Mouse (Mus musculus) E14TG2a.4 (cell line): ENCODE measurements at regions not wholly inside any gene's neighbourhood (a gene's known extent, or its start where the extent isn't known, plus 50 kb on each side); places are given as distances from the start of the nearest gene placed in this dataset.

Source experiments
- CTCF ChIP-seq: conservative IDR thresholded peaks from 2 replicates; pipeline ENCODE4 v1.5.1; 2014; ENCODE audit warnings: low read length
- NANOG ChIP-seq: IDR thresholded peaks from 2 replicates; pipeline ENCODE4 v1.6.1; 2014; ENCODE audit warnings: borderline replicate concordance, low read length, mixed read lengths
- POU5F1 ChIP-seq: IDR thresholded peaks from 2 replicates; pipeline ENCODE4 v1.6.1; 2014; ENCODE audit warnings: low read length, borderline replicate concordance

DNA sequence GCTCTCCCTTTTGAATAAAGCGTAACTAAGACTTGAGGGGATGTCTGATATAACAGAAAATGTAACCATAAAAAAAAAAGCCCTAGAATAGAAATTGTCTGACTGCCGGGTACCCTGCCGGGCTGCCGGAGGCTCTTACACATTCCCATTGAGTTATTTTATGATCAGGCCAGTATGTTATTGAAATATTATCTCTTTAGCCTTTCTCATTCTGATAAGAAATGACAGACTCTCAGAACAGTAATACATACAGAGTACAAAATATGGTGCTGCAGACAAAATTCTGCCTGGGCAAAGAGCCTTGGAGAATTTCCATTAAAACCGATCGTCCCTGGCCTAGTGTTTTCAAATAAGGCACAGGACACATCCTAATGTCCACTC, 121.8 kb upstream of the Eef1e1 start:
- TF ChIP-seq CTCF (no peak), POU5F1 (no peak), NANOG (no peak)
